Mouse (Mus musculus) right cerebral cortex, adult 2 months (tissue): ENCODE results near the gene Fgf11.

Source experiments
- DNase-seq, 2 experiments: peaks; one replicate each; pipeline ENCODE4 v3.0.0; 2021 to 2022; ENCODE audit warnings: low spot score in 2 of 2

Gene Fgf11

DNA sequence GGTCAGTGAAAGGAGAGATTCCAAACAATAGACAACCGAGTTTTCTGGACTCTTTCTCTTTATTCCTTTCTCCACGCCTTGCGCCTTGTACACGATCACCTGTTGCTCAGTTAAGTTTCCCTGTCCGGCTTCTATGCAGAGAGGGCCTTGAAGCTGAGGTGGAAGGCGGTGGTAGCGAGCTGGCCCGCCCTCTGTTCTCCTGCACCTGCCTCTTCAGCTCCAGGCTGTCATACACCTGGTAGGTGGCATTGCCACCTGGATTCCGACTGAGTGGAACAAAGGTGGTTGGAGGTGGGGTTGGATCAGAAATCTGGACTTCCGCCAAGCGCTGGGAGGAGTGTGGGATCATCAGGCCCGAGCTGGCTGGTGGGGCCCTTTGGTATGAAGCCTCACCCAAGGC lies 14.9 kb upstream of the Fgf11 start:
- no peak for DNase-seq

DNA sequence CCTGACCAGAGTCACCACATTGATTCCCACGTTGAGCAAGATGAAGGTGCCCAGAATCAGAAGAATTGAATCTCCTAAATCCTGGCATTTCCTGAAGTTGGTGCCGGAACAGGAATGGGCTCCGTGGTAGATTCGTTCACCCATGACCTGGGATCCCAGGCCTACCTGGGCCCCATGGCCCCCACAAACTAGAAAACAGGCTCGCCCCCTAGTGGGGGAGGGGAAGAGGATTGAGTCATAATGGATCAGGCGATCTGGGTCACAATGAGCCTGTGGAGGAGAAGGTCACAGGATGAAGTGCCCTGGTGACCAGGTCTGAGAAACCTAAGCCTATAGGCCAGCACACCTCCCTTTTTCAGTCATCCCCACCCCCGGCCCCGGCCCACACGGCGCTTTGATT lies 13.5 kb upstream of the Fgf11 start, which contains the start of gene Gm39566:
Gene Gm39566, minus strand, starts transcription at position 144 of the 400 bp plus-strand sequence.
- no peak for DNase-seq

DNA sequence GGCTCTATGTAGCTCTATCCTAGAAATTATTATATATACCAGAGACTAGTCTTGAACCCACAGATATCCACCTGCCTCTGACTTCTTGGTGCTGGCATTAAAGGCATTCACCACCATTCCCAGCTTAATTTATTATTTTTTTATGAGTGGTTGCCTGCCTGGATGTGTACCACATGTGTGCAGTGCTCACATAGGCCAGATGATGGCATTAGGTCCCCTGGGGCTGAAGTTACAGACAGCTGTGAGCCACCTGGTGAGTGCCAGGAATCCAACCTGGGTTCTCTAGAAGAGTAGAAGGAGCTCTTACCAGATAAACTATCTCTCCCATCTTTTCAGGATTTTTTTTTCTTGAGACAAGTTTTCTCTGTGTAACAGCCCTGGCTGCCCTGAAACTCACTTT lies 8.6 kb upstream of the Fgf11 start:
- DNase-seq, result no peak

DNA sequence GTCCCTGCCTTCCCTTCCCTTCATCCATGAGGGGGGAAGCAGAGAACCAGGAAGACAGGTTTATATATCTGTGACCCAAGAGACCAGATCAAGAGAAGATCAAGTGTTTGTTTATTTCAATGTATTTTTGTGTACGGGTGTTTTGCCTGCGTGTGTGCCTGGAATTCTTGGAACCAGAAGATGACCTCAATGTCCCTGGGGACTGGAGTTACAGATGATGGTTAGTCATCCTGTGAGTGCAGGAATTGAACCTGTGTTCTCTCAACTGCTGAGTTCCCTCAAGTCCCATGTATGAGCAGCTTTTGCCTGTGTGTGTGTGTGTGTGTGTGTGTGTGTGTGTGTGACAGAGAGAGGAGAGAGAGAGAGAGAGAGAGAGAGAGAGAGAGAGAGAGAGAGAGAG lies 6.0 kb upstream of the Fgf11 start:
- no peak for DNase-seq

DNA sequence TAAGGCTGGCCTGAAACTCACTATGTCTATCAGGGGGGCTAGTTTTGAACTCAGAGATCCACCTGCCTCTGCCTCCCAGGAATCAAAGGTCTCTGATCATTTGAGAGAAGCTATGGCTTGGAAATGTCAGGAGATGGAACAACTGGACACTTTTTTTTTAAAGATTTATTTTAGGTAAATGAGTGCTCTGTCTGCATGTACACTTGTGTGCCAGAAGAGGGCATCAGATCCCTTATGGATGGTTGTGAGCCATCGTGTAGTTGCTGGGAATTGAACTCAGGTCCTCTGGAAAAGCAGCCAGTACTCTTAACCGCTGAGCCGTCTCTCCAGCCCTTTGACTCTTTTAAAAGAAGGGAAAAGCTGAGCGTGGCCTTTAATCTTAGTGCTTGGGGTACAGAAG lies 4.7 kb upstream of the Fgf11 start:
- no peak for DNase-seq

DNA sequence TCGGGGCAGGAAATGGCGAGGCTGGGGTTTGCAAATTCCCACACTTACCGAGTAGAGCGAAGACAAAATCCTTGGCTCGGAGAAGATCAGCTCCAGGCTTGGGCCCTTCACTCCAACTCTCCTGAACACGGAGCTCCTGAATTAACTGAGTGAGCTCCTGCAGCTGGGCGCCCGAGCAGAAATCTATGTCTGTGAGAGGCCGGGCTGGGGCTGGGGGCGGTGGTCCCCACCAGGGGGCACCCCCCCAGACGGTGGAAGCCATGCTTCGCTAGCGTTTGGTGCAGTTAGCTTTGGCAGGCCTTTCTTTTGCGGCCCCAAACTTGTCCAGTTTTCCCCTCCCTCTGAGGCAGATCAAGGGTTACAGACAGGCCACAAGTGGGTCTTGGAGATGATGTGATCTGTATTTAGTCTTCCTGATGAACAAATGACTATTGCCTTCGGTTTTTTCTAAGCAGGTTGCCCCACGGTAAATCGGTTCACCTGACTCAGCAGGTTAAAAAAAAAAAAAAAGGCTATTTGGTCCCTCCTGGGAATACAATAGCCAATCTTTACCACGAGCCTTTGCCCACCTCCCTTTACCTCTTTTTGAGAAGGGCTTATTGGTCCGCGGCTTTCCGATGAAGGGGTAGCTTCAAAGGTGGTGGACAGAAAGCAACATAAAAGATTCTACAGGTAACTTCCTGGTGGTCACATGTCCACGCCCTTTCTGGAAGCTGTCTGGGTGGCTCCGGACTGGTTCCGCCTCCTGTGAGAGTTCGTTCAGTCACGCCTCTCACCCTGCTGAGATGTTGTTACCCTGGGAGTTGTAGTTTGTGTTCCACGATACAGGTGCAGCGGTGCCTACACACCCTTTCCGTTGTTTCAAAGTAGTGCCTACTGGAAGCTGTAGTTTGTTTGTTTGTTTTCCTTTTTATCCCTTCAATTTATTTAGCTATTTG lies 3.6 kb upstream of the Fgf11 start, which contains the start of gene Tmem102:
Gene Tmem102, minus strand, starts transcription at position 653 of the 938 bp plus-strand sequence.
- DNase-seq, result no peak

DNA sequence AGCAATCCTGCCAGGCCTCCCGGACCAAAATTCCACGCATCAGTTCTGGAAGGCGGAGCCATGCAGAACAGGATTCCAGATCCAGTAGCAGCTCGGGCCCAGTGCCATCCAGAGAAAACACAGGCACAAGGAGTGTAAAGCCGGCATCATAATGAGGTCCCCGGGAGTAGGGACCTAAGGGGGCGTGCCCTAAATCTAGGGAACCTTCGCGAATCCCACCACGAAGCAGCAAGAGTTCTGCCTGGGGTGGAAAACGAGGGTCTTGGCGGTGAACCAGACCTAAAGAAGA lies 2.9 kb upstream of the Fgf11 start:
- no peak for DNase-seq

DNA sequence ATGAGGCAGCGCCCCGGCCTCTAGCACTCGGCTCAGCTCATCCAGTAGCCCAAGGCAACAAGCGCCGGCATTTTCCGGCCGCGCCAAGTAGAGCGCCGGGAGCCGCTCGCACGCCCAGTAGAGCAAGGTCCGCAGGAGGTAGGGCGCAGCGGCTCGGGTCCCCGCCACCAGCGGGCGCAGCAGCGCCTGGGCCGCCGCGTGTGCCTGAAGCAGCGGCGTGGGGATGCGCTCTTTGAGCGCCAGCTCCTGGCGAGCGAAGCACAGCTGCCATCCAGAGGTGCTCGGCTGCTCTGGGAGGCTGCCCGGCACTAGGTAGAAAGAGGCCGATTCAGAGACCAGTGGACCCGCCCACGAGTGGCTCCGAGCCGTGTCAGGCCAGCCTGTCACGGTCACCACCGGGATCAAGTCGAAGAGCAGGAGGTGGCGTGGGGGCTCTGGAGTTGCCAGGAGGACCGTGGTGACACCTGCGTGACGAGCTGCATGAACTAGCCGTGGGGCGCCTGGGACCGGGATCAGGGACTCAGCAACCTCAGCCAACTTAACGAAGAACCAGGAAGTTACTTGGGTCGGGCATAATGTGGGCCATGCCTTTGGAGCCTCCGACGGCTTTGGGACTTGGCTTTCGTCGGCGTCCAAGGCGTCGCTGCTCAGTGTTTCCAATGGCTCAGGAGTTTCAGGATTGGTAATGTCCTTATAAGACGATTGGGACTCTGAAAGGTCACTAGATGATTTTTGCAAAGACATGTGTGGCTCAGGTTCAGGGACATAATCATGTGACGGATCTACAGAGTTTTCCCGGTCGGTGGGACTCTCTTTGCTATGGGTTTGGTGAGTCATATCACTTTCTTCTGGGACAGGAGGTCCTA lies 2.4 kb upstream of the Fgf11 start:
- DNase-seq, result peak; percentile 60 to 69

DNA sequence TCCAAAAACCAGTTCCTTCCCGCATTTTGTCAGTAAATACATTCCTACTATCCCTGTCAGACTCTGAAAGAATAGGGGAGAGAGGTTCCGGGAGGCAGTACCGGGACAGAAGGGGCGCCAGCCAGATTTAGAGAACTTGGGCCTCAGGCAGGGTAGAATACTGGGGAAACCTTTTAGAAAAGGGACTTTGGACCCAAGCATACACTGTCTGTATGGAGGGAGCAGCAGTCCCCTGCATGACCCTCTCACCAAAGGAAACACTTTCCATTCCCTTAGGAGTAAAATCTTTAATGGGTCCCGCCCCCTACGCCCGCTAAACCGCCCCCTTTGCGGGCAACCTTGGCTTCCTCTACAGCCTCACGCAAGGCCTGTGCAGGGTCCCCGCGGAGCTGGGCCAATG lies 1.7 kb upstream of the Fgf11 start:
- no peak for DNase-seq

DNA sequence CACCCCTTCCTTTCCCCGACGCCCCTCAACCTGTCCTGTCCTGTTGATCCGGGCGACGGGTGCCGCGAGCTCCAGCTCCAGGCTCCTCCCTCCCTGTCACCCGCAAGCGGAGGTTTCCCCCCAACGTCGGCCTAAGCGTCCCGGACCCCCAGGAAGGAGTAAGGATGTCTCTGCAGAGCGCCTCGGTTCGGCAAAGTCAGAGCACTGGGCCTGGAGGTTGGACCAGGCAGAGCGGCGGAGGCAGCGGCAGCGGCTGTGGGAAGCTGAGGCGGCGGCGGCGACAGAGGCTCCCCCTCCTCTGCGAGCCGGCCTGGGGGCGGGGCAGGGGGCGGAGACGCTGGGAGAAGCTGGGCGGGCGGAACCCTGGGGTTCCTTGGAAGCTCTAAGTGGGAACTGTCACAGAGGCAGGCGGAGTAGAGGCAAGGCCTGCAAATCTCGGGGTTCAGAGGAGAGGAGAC lies 1.0 kb upstream of the Fgf11 start:
- DNase-seq, result peak; percentile 75 to 78

DNA sequence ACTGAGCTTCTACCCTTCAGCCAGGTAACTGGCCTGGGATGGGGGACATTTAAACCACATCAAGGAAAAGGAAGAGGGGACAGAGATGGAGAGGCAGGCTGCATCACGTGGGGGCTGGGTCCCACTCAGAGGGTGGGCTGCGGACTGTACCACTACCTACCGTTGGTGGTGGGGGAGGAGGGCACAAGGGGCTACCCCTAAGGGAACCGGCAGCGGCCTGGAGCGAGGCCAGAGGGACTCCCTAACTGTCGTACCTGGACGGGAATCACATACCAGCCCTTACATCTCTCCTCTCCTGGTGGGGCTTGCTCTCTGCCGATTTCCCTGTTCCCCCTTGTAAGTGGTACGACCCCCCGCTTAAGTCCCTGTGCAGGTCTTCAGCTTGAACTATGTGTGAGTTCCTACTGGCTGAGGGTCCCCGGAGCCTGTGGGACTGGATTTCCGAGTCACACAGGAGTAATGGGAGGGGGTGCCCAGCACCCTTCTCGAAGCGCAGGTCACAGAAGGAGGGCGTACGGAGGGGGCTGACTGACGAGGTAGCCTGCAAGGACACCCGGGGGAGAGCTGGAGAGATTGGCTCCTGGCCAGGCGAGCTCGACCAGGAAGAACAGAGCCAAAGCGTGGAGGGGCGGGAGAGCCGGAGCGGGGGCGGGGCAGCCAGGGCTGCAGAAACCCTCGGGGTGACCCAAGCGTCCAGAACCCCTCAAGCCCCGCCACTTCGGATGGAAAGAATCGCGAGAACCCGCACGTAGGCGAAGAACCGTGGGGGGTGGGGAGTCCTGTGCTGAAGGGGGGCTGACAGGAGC lies 1.1 kb downstream of the Fgf11 start:
- no peak for DNase-seq

DNA sequence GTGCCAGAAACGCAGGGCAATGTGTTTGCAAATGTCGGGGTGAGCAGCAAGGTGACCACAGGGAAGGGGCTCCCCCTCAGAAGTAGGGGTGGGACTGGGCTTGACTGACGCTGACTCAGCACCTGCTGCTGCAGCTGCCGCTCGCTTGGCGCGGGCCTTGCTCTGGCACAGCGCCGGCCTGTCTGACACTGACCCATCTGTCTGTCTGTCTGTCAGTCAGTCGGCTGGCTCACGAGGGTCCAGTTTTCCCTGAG lies 1.6 kb downstream of the Fgf11 start:
- no peak for DNase-seq

DNA sequence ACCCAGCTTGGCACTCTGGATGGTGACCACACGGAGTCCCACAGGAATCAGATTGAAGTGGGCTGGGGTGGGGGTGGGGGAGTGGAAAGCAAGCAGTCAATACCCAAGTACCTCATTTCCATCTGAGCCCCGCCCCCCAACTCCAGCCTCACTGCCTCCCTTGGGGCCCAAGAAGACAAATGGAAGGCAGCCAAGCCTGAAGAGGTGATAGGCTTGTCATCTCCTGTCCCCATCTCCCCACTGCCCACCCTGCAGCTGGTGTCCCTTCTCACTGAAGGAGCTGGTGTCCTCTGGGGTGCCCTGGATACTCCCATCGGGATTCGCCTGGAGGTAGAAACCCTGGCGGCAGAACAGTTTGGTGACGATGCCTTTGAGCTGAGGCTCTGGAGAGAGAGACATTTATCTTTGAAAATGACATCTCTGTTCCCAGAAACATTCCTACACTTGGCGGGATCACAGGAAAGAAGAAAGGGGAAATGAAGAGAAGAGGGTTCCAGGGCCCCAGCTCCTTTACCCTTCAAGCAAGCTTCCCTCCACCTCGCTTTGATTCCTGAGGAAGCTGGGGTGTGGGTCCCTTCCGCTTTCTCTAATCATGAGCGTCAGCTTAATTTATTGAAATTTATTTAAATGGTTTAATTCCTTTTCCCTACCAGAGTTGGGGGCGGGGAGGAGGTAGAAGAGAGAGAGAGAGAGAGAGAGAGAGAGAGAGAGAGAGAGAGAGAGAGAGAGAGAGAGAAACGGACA lies 2.1 kb downstream of the Fgf11 start:
- DNase-seq, result no peak

DNA sequence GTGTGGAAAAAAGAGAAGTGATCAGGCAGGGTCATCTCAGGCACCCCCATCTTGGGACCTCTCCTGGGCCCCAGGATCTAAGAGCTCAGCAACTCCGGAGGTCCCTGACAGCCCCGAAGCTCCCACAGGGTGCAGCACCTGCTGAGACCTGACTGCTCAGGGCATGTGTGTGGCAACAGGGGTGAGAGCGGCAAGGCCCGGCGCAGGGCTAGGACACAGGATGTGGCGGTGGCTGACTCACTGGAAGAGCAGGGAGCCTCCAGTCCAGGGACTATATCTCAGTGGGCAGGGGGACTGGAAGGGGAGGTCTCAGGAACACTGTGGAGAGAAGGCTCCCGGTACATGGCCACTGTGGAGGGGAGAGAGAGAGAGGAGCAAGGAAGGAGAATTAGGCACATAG lies 3.7 kb downstream of the Fgf11 start:
- no peak for DNase-seq

DNA sequence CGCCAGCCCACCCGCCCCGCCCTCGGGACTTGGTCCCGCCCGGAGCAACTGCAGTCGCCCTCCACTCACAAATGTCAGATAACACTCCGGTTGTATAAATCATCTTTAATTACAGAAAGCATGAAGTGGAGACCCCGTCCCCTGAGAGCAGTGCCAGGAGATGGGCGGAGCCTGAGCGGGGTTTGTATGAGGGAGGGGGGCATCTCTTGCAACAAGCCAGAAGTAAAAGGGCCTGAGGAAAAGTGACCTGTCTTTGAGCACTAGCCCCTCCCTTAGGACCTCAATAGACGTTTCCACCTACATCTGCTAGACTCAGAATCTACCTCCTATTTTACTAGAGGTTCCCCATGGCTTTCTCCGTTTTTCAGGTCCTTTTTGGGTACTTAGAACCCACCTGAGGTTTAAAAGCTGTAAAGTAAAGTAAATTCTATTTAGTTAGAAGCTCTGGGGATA lies 5.6 kb downstream of the Fgf11 start:
- DNase-seq, result no peak

DNA sequence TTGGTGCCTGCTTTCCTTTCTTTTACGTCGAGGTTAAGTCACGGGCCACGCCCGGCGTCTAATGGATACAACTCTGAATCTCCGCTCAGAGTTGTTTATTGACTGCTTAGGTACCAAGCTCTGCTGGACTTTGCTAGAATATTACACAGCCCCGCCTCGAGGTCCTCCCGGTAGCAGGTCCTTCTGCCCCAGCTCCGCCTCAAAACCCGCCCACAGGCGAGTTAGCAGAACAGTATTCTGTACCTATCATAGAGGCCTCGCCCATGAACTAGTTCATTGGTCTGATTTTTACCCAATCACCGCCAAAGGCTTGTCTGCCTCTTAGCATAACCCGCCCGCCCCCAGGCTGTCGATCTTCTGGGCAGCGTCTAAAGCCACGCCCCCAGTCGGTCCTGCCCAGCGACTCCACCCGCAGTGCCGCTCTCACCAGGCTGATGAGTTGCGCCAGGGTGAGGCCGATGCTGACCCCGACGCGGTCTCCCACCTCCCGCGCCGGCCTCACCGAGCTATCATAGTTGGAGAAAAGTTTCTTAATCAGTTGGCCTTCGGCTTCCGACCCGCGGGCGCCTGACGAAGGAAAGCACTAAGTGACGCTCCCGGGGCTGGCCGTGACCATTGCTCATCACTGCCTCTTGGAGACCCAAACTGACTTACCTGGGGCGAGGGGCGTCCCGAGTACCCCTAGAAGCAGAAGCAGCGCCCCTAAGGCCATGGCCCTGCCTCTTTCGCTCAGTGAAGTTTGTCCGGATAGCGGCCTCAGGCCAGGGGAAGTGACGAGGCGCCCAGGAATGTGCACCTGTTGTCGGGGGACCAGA lies 6.3 kb downstream of the Fgf11 start, which contains the start of gene Chrnb1:
Gene Chrnb1, minus strand, starts transcription at position 776 of the 815 bp plus-strand sequence.
- peak; percentile 85 to 91 for DNase-seq

DNA sequence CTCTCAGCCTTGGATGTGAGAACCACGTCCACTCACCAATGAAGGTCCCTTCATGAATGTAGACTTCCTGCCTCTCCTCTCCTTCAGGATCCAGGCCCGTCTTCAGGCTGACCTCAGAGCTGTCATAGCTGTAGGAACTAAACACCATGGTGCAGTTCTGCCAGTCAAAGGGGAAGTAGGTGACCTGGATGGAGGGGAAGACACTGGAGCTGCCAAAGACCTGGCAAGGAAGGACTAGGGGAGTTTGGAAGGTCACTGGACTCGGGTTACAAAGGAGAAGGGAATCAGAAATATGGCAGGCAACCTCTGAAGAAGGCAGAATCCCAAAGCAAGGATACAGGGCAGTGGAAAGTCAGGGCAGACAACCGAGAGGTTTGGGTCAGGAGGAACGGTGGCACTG lies 8.2 kb downstream of the Fgf11 start:
- DNase-seq, result no peak

DNA sequence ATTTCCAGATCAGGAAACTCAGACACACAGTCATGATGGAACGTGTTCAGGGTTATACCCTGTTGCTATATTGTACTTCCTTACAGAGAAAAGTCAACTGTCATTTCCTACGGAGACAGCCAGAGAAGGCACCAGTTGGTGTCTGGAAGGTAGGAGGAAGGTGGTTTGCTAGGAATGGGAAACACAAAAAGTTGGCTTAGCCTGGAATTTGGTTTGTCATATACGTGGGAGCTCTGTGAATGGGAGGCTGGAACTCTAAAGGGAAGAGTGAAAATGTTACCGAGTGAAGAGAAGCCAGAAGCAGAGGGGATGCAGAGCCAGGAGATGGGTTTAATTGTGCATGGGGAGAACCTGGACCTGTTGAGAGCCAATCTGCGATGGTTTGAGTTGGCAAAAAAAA lies 10.2 kb downstream of the Fgf11 start:
- no peak for DNase-seq

DNA sequence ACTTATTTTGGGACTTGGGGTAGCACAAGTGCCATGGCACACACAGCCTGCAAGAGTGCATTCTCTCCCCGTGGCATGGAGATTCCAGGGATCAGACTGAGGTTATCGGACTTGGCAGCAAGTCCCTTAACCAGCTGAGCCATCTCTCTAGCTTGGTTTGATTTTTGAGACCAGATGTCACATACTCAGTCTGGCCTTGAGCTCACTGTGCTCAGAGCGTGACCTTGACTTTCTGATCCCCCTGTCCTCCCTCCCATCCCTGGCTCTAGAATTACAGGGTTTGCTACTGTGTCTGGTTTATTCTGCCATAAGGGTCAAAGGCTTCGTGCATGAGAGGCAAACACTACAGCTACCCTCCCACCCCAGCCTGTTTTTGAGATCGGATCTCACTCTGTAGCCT lies 12.2 kb downstream of the Fgf11 start:
- no peak for DNase-seq

DNA sequence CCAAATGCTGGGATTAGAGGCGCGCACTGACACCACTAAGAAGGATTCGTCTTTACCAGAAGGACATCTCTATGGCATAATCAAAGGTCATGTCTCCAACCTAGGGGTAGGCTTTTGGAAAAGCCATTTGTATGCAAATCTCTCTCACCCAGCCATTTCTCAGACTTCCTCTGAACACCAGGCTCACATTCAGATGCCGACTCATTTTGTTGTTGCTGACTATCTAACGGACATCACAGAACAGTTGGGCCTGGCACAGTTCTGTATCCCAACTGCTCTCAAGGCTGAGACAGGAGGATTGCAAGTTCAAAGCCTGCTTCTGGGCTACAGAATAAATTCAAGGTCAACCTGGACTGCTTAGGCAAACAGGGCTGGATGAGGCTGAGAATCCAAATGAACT lies 14.4 kb downstream of the Fgf11 start:
- no peak for DNase-seq
